Mouse (Mus musculus) intestine, postnatal 0 days (tissue): Measurements from ENCODE around the gene Ctbp2. TPM values are rescaled to one million over a fixed set of nuclear protein-coding genes. Genes with fewer than 3 reads are reported as not detected.
A peak's percentile ranks its signal among the peaks of the same experiment; 100 is the strongest.

Experiments used
- ATAC-seq: fragments of 200-750 bp; cut with Nextera tagmentation; 2 replicates; pipeline ENCODE4 v1.8.0; 2017; ENCODE audit warnings: mild to moderate bottlenecking, moderate TSS enrichment, moderate library complexity
- H3K27ac ChIP-seq: fragments of 300-500 bp; sonication (generic); 2 replicates; pipeline ENCODE4 v1.5.1; 2014; ENCODE audit warnings: mild to moderate bottlenecking, low read depth, low read length, moderate library complexity
- H3K27me3 ChIP-seq: fragments of 300-500 bp; sonication (generic); replicated peaks from 2 replicates; pipeline ENCODE4 v1.6.1; 2014; ENCODE audit warnings: low read length, mixed read lengths; ENCODE audit not compliant: control insufficient read depth, insufficient read depth
- H3K36me3 ChIP-seq: fragments of 300-500 bp; sonication (generic); 2 replicates; pipeline ENCODE4 v1.6.1; 2014; ENCODE audit warnings: mild to moderate bottlenecking, moderate library complexity; ENCODE audit not compliant: control insufficient read depth, insufficient read depth
- H3K4me1 ChIP-seq: fragments of 300-500 bp; sonication (generic); replicated peaks from 2 replicates; pipeline ENCODE4 v1.6.1; 2014; ENCODE audit warnings: antibody characterized with exemption, low read length, mixed read lengths; ENCODE audit not compliant: control insufficient read depth, insufficient read depth
- H3K4me2 ChIP-seq: fragments of 300-500 bp; sonication (generic); replicated peaks from 2 replicates; pipeline ENCODE4 v1.6.1; 2014; ENCODE audit warnings: low read depth, mild to moderate bottlenecking, moderate library complexity
- H3K4me3 ChIP-seq: fragments of 300-500 bp; sonication (generic); 2 replicates; pipeline ENCODE4 v1.5.1; 2014; ENCODE audit warnings: low read depth, low read length
- H3K9ac ChIP-seq: fragments of 300-500 bp; sonication (generic); 2 replicates; pipeline ENCODE4 v1.6.1; 2014; ENCODE audit warnings: mild to moderate bottlenecking, low read depth, low read length
- H3K9me3 ChIP-seq: fragments of 300-500 bp; sonication (generic); 2 replicates; pipeline ENCODE4 v1.6.1; 2016; ENCODE audit warnings: mixed run types; ENCODE audit not compliant: control insufficient read depth
- CTCF ChIP-seq: sonication (generic); IDR thresholded peaks from 2 replicates; pipeline ENCODE4 v1.5.1; 2016; ENCODE audit warnings: low read depth, mild to moderate bottlenecking, control low read depth, antibody characterized with exemption, moderate library complexity
- WGBS: fragments of 180-500 bp; shearing (Covaris S2); extraction: QIAGEN DNeasy Blood & Tissue Kit; methylation state at CpG from one replicate; pipeline ENCODE4 v1.1.7; 2014; 5-methylcytosine and 5-hydroxymethylcytosine counted together
- polyA plus RNA-seq: library from polyadenylated mRNA; unstranded; fragments of >200 nt; fragmentation: Nextera tagmentation; extraction: Ambion mirVana; gene quantifications from 2 replicates; pipeline ENCODE4 v1.2.1, GENCODE M21; 2015

Ctbp2 gene
- polyA plus RNA-seq, 1 experiment from 2014 or later, result 42.6 TPM

GRCm38 (mm10) chr7:133133552-133133951 is 9.4 kb upstream of the Ctbp2 start:
- no peak for ATAC-seq
- Histone ChIP-seq H3K4me1 (no peaks in the 10 kb centered on the region), H3K4me3 (no peak overlapping the region), H3K4me2 (no peak overlapping the region), H3K27ac (no peak overlapping the region), H3K9ac (no peak overlapping the region), H3K27me3 (no peaks in the 10 kb centered on the region), H3K36me3 (no peaks in the 10 kb centered on the region), H3K9me3 (no peaks in the 10 kb centered on the region)
- peak; percentile 61 for TF ChIP-seq CTCF
- 85% methylated on average over 5 of the region's 5 CpGs for WGBS

- 93% methylated on average over 5 of the region's 5 CpGs for WGBS
- H3K36me3 ChIP-seq, result no peaks in the 10 kb centered on the region
- H3K27ac ChIP-seq, result no peak overlapping the region
- no peaks in the 10 kb centered on the region for H3K4me1 ChIP-seq
- TF ChIP-seq CTCF, result no peak
- H3K27me3 ChIP-seq, result no peaks in the 10 kb centered on the region
- no peak for ATAC-seq
- no peak overlapping the region for H3K9ac ChIP-seq
- no peak overlapping the region for H3K4me3 ChIP-seq
- no peak overlapping the region for H3K4me2 ChIP-seq
- no peaks in the 10 kb centered on the region for H3K9me3 ChIP-seq
These were observed 8.5 kb upstream of the Ctbp2 start for GRCm38 (mm10) chr7:133132702-133133101.

GRCm38 (mm10) chr7:133124701-133125485 is 739 bp upstream of the Ctbp2 start:
- peak overlapping the region; percentile 94 for H3K9ac ChIP-seq
- H3K4me3 ChIP-seq, result peak overlapping the region; percentile 91
- no peaks in the 10 kb centered on the region for H3K9me3 ChIP-seq
- H3K4me1 ChIP-seq, result peaks cover 9% of the 10 kb centered on the region; the same call in 1 of the 2 replicates
- WGBS, result 15% methylated on average over 34 of the region's 34 CpGs
- H3K4me2 ChIP-seq, result peak overlapping the region; percentile 92
- no peaks in the 10 kb centered on the region for H3K36me3 ChIP-seq
- H3K27ac ChIP-seq, result peak overlapping the region; percentile 99
- H3K27me3 ChIP-seq, result no peaks in the 10 kb centered on the region
- ATAC-seq, result peak; percentile 15; the same call in 1 of the 2 replicates
- TF ChIP-seq CTCF, result no peak

- no peaks in the 10 kb centered on the region for H3K9me3 ChIP-seq
- H3K4me2 ChIP-seq, result peak within 1 kb of the TSS; percentile 92
- H3K27ac ChIP-seq, result peak within 1 kb of the TSS; percentile 99
- H3K9ac ChIP-seq, result peak within 1 kb of the TSS; percentile 94
- ATAC-seq, result peak; percentile 47
- WGBS, result 2% methylated on average over 29 of the region's 53 CpGs
- no peak for TF ChIP-seq CTCF
- no peaks in the 10 kb centered on the region for H3K36me3 ChIP-seq
- peaks cover 9% of the 10 kb centered on the region; the same call in 1 of the 2 replicates for H3K4me1 ChIP-seq
- H3K27me3 ChIP-seq, result no peaks in the 10 kb centered on the region
- peak within 1 kb of the TSS; percentile 91 for H3K4me3 ChIP-seq
These were observed 733 bp downstream of the Ctbp2 start, which contains the start of gene Fgfr2 for GRCm38 (mm10) chr7:133123244-133123998. Gene Fgfr2, minus strand, starts transcription at chr7:133123350.

GRCm38 (mm10) chr7:133122379-133123243 is 1.5 kb downstream of the Ctbp2 start:
- no peaks in the 10 kb centered on the region for H3K9me3 ChIP-seq
- no peaks in the 10 kb centered on the region for H3K36me3 ChIP-seq
- peak overlapping the region; percentile 92 for H3K4me2 ChIP-seq
- ATAC-seq, result peak; percentile 6; the same call in 1 of the 2 replicates
- H3K4me1 ChIP-seq, result peaks cover 14% of the 10 kb centered on the region; the same call in 1 of the 2 replicates
- peak overlapping the region; percentile 91 for H3K4me3 ChIP-seq
- H3K9ac ChIP-seq, result peak overlapping the region; percentile 94
- peak overlapping the region; percentile 99 for H3K27ac ChIP-seq
- TF ChIP-seq CTCF, result no peak
- under 1% methylated on average over 70 of the region's 102 CpGs for WGBS
- no peaks in the 10 kb centered on the region for H3K27me3 ChIP-seq
